Mouse (Mus musculus): ENCODE data around the gene Grin2c.

DNA sequence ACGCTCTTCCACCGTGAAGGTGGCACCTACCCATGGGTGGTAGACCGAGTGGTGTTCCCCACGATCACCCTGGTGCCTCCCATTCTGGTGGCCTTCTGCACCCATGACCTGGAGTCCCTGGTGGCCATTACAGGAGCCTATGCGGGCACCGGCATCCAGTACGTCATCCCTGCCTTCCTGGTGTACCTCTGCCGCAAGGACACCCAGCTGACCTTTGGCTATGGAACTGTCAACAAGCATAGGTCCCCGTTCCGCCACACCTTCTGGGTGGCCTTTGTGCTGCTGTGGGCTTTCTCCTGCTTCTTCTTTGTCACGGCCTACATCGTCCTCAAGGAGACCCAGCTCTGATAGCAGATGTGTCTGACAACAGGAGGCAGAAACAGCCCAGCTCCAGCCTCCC is 23.3 kb downstream of the Grin2c start:
- TF ChIP-seq CTCF (IDR thresholded peaks at IDR 0.05; ENCODE audit: control insufficient read depth, insufficient read depth, insufficient read length) (no peak), MYOD1 (IDR thresholded peaks at IDR 0.05; ENCODE audit: control insufficient read depth, insufficient read length, low read depth) (no peak)
